Mouse (Mus musculus): ENCODE data around the gene Gm21767.
"Not testable (repeated sequence)": the region's sequence is repeated elsewhere in the genome, so short reads cannot be mapped to it uniquely, and the experiment has no call there.

Gm21767 gene

DNA sequence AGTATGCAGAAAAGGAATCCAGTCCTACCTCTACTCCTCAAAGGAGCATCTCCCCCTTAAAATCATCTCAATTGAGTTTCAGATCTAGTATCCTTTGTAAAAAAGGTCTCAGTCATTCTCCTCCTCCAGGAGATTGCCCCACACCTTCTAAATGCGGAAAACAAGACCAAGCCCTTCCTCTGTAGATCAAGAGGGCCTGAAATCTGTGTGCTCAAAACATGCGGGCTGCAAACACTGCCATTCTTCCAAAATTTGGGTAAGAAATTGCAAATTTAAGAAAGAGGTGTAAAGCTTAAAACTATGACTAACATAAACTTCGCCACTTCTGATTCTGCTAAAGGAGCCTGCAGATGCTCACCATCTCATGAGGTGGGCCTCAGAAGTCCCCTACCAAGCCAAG lies at the start of gene Gm21767:
TSS of gene Gm21767 (plus strand) at position 301 of the 400 bp plus-strand sequence.
- not testable (repeated sequence) for DNase-seq
